Mouse (Mus musculus) ovary, adult 2 months (tissue): ENCODE results near the gene Plk4. TPM values are rescaled to one million over a fixed set of nuclear protein-coding genes. Genes with fewer than 3 reads are reported as not detected.

Source experiments
- polyA plus RNA-seq: library from polyadenylated mRNA; depleted of rRNA; stranded (reverse); fragments of >200 nt; gene quantifications from 2 replicates; pipeline ENCODE4 v1.2.3, GENCODE M21; 2012; rRNA removed

Plk4 gene
- 2.9 and 4.4 TPM in 2 replicates for polyA plus RNA-seq

DNA sequence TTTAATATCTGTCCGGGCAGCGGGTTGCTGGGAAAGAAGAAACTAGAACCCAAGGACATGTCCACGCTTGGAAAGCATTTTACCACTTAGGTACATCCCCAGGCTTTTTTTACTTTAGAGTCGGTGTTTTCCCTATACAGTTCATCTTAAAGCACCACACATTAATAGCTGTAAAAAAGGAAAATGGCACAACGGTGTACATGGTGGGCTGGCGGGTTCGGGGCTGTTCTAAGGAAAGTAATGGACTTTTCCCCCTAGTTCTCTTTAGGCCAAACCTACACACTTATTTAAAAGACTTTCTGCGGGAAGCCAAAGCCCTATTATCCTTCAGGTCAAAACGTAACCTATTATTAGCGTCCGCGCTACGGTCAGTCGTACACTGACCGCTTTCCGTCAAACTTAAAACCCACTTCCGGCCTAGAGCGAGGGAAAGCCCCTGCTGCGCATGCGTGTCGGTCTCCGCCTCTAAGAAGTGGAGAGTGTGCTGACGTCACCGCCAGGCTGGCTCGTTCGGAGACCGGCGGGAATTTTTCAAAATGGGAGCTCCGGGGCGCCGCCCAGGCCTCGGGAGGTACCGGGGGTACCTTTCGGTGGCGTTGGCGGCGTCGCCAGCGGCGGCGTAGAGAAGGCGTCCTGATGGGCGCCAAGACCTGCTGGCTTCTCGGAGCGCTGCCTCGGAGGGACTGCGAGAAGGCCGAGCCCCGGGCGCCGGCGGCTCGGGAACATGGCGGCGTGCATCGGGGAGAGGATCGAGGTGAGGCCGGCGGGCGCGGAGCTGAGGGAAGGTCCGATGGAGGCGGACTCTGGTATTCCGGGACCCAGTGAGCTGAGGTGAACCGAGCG, at the start of gene Plk4:
Gene Plk4 (plus strand): TSS at position 490 of the 843 bp plus-strand sequence.

DNA sequence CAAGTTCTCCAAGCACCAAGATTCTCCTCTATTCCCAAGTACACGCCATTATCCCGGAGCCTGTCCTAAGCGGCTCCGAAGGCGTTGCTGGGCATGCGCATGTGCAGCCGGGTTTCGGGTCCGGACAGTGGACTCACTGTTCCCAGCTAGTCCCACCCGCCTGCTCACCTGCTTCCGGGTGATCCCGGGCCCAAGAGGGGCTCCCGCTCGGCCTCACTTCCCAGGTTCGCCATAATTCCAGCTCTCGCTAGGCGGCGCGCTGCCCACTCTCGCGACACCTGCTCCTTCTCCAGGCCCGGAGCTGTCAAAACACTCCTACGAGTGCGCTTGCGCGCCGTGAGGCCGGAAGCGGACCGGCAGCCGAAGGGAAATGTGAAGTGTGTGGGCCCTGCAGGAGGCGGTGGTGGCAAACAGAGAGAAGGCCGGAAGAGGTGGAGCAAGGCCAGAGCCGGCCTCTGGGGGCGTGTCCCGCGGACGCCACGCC, 46.7 kb downstream of the Plk4 start, which contains the start of gene Mfsd8:
Gene Mfsd8 (minus strand): TSS at position 414 of the 484 bp plus-strand sequence.

DNA sequence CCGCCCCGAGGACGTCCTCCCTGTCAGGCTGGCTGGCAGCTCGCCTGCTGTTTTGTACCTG, 47.0 kb downstream of the Plk4 start, which contains the start of gene Abhd18:
Gene Abhd18 (plus strand): TSS at position 14 of the 61 bp plus-strand sequence.

Other genes with a start within 250 kb of the Plk4 start
- gene Slc25a31, start 91.2 kb upstream of the Plk4 start, polyA plus RNA-seq, result 0.46 and 0.51 TPM in 2 replicates
- gene Hspa4l, start 55.5 kb upstream of the Plk4 start, polyA plus RNA-seq, result 22.6 and 37.6 TPM in 2 replicates
- gene Mfsd8, start 46.9 kb downstream of the Plk4 start, polyA plus RNA-seq, result 1.6 TPM in 2 replicates
- 1.1 and 1.9 TPM in 2 replicates for gene Abhd18, start 47.0 kb downstream of the Plk4 start, polyA plus RNA-seq
- not detected in 2 replicates for gene 1700034I23Rik, start 102.5 kb downstream of the Plk4 start, polyA plus RNA-seq
- gene Larp1b, start 149.8 kb downstream of the Plk4 start, polyA plus RNA-seq, result 7.3 and 11.0 TPM in 2 replicates